Mouse (Mus musculus) liver, adult 2 months (tissue): Measurements from ENCODE around the gene Slc4a5. TPM values are rescaled to one million over a fixed set of nuclear protein-coding genes. Genes with fewer than 3 reads are reported as not detected.

Experiments used
- DNase-seq: peaks from one replicate; pipeline ENCODE4 v3.0.0-alpha.2; 2011; ENCODE audit warnings: low read depth, low spot score; ENCODE audit errors: extremely low read depth
- H3K27ac ChIP-seq: fragments of 200-500 bp; replicated peaks from 2 replicates; pipeline ENCODE4 v1.5.1; 2012; ENCODE audit warnings: low read depth, mild to moderate bottlenecking, control low read depth, inconsistent platforms, low read length; ENCODE audit not compliant: insufficient read depth
- H3K27me3 ChIP-seq: fragments of 200-500 bp; 2 replicates; pipeline ENCODE4 v1.6.1; 2012; ENCODE audit warnings: mild to moderate bottlenecking, moderate library complexity, low read length, inconsistent platforms; ENCODE audit not compliant: control insufficient read depth, insufficient read depth
- H3K36me3 ChIP-seq: fragments of 200-500 bp; 2 replicates; pipeline ENCODE4 v1.6.1; 2012; ENCODE audit warnings: low read length, inconsistent platforms; ENCODE audit not compliant: control insufficient read depth, insufficient read depth
- H3K4me1 ChIP-seq: fragments of 200-500 bp; 2 replicates; pipeline ENCODE4 v1.6.1; 2011; ENCODE audit warnings: low read length; ENCODE audit not compliant: control insufficient read depth, insufficient read depth
- H3K4me3 ChIP-seq: fragments of 200-500 bp; 2 replicates; pipeline ENCODE4 v1.5.1; 2011; ENCODE audit warnings: low read depth, mild to moderate bottlenecking, control low read depth, low read length, moderate library complexity; ENCODE audit not compliant: insufficient read depth
- H3K79me2 ChIP-seq: fragments of 200-500 bp; 2 replicates; pipeline ENCODE4 v1.6.1; 2012; ENCODE audit warnings: inconsistent platforms, mild to moderate bottlenecking, low read length, moderate library complexity; ENCODE audit not compliant: control insufficient read depth, insufficient read depth
- H3K9ac ChIP-seq: fragments of 200-500 bp; 2 replicates; pipeline ENCODE4 v1.6.1; 2012; ENCODE audit warnings: low read depth, mild to moderate bottlenecking, control low read depth, inconsistent platforms, low read length
- CTCF ChIP-seq: fragments of 200-500 bp; IDR thresholded peaks from 2 replicates; pipeline ENCODE4 v1.5.1; 2011; ENCODE audit warnings: low read depth, low read length, control low read depth
- POLR2A ChIP-seq: fragments of 200-500 bp; IDR thresholded peaks from 2 replicates; pipeline ENCODE4 v1.6.1; 2011; ENCODE audit warnings: low read length, control low read depth; ENCODE audit not compliant: insufficient read depth; ENCODE audit errors: extremely low read depth
- WGBS: fragments of 180-500 bp; shearing (Covaris S2); methylation state at CpG from one replicate; pipeline ENCODE4 v1.1.7; 2018; 5-methylcytosine and 5-hydroxymethylcytosine counted together
- polyA plus RNA-seq: library from polyadenylated mRNA; depleted of rRNA; stranded (reverse); fragments of >200 nt; gene quantifications from 2 replicates; pipeline ENCODE4 v1.2.3, GENCODE M21; 2012; rRNA removed
- total RNA-seq: library from RNA; depleted of rRNA; stranded (reverse); fragments of >200 nt; gene quantifications from 2 replicates; pipeline ENCODE4 v1.2.3, GENCODE M21; 2014; rRNA removed

Gene Slc4a5
- total RNA-seq (under 0.01 and 0.07 TPM in 2 replicates), polyA plus RNA-seq (0.28 TPM in 1 of 2 replicates, not detected in the other)

- no peaks in the 10 kb centered on the region for H3K4me1 ChIP-seq
- no peak for DNase-seq
- H3K36me3 ChIP-seq: no peaks in the 10 kb centered on the region
- H3K9ac ChIP-seq: no peak within 1 kb of the TSS
- no peaks in the 10 kb centered on the region for H3K79me2 ChIP-seq
- 59% methylated on average over 3 of the region's 3 CpGs for WGBS
- no peak within 1 kb of the TSS for H3K4me3 ChIP-seq
- TF ChIP-seq CTCF (no peak), POLR2A (no peak)
- H3K27ac ChIP-seq: no peak within 1 kb of the TSS
- H3K27me3 ChIP-seq: no peaks in the 10 kb centered on the region
These were observed at the start of gene Slc4a5 for GRCm38 (mm10) chr6:83219814-83220213. Slc4a5 (plus strand) TSS chr6:83219828.

- Histone ChIP-seq H3K4me1 (no peaks in the 10 kb centered on the region), H3K27ac (no peak overlapping the region), H3K27me3 (no peaks in the 10 kb centered on the region), H3K36me3 (no peaks in the 10 kb centered on the region), H3K79me2 (peaks cover 32% of the 10 kb centered on the region), H3K9ac (no peak overlapping the region), H3K4me3 (no peak overlapping the region)
- WGBS: 45% methylated on average over 5 of the region's 5 CpGs
- no peak for TF ChIP-seq POLR2A
- TF ChIP-seq CTCF: no peak
- DNase-seq: peak; percentile 20
These were observed 49.8 kb upstream of the Slc4a5 start for GRCm38 (mm10) chr6:83169872-83170271.

GRCm38 (mm10) chr6:83171063-83171462 is 48.6 kb upstream of the Slc4a5 start:
- no peak for DNase-seq
- Histone ChIP-seq H3K27ac (no peak overlapping the region), H3K36me3 (no peaks in the 10 kb centered on the region), H3K4me3 (no peak overlapping the region), H3K9ac (no peak overlapping the region), H3K27me3 (no peaks in the 10 kb centered on the region), H3K79me2 (peaks cover 30% of the 10 kb centered on the region), H3K4me1 (no peaks in the 10 kb centered on the region)
- 84% methylated on average over 5 of the region's 5 CpGs for WGBS
- TF ChIP-seq POLR2A (no peak), CTCF (no peak)

GRCm38 (mm10) chr6:83172240-83172920 is 47.2 kb upstream of the Slc4a5 start:
- no peak for TF ChIP-seq POLR2A
- no peak for TF ChIP-seq CTCF
- 71% methylated on average over 9 of the region's 9 CpGs for WGBS
- H3K4me1 ChIP-seq: no peaks in the 10 kb centered on the region
- H3K4me3 ChIP-seq: no peak overlapping the region
- no peaks in the 10 kb centered on the region for H3K27me3 ChIP-seq
- H3K79me2 ChIP-seq: peaks cover 30% of the 10 kb centered on the region
- H3K9ac ChIP-seq: no peak overlapping the region
- no peaks in the 10 kb centered on the region for H3K36me3 ChIP-seq
- DNase-seq: no peak
- H3K27ac ChIP-seq: no peak overlapping the region

GRCm38 (mm10) chr6:83175996-83176395 is 43.6 kb upstream of the Slc4a5 start:
- Histone ChIP-seq H3K27me3 (no peaks in the 10 kb centered on the region), H3K4me1 (no peaks in the 10 kb centered on the region), H3K36me3 (no peaks in the 10 kb centered on the region), H3K79me2 (peaks cover 20% of the 10 kb centered on the region), H3K4me3 (no peak overlapping the region), H3K27ac (no peak overlapping the region), H3K9ac (no peak overlapping the region)
- 92% methylated on average over 8 of the region's 8 CpGs for WGBS
- no peak for DNase-seq
- TF ChIP-seq POLR2A: no peak
- no peak for TF ChIP-seq CTCF
